Mouse (Mus musculus) hindbrain, embryonic 15.5 days (tissue): ENCODE measurements around the gene Pi16. TPM values are rescaled to one million over a fixed set of nuclear protein-coding genes. Genes with fewer than 3 reads are reported as not detected.
A peak's percentile ranks its signal among the peaks of the same experiment; 100 is the strongest.

Source experiments
- ATAC-seq: fragments of 200-750 bp; cut with Nextera tagmentation; 2 replicates; pipeline ENCODE4 v1.8.0; 2017; ENCODE audit warnings: low read depth, moderate number of reproducible peaks, moderate TSS enrichment; ENCODE audit not compliant: low FRiP score
- H3K27ac ChIP-seq: fragments of 300-500 bp; sonication (generic); replicated peaks from 2 replicates; pipeline ENCODE4 v1.5.1; 2015; ENCODE audit warnings: mild to moderate bottlenecking, inconsistent platforms
- H3K27me3 ChIP-seq: fragments of 300-500 bp; sonication (generic); 2 replicates; pipeline ENCODE4 v1.6.1; 2015; ENCODE audit warnings: control low read depth, inconsistent platforms
- H3K36me3 ChIP-seq: fragments of 300-500 bp; sonication (generic); 2 replicates; pipeline ENCODE4 v1.6.1; 2015; ENCODE audit warnings: control low read depth, inconsistent platforms
- H3K4me1 ChIP-seq: fragments of 300-500 bp; sonication (generic); replicated peaks from 2 replicates; pipeline ENCODE4 v1.6.1; 2015; ENCODE audit warnings: control low read depth, inconsistent platforms
- H3K4me2 ChIP-seq: fragments of 300-500 bp; sonication (generic); 2 replicates; pipeline ENCODE4 v1.6.1; 2015; ENCODE audit warnings: moderate library complexity, mild to moderate bottlenecking, inconsistent platforms
- H3K4me3 ChIP-seq: fragments of 300-500 bp; sonication (generic); 2 replicates; pipeline ENCODE4 v1.5.1; 2015; ENCODE audit warnings: mild to moderate bottlenecking, inconsistent platforms
- H3K9ac ChIP-seq: fragments of 300-500 bp; sonication (generic); 2 replicates; pipeline ENCODE4 v1.6.1; 2015; ENCODE audit warnings: inconsistent platforms
- H3K9me3 ChIP-seq: fragments of 300-500 bp; sonication (generic); 2 replicates; pipeline ENCODE4 v1.6.1; 2016; ENCODE audit warnings: control low read depth, inconsistent platforms
- WGBS: fragments of 180-500 bp; shearing (Covaris S2); methylation state at CpG from one replicate; pipeline ENCODE4 v1.1.7; 2015; 5-methylcytosine and 5-hydroxymethylcytosine counted together
- polyA plus RNA-seq: library from polyadenylated mRNA; unstranded; fragments of >200 nt; fragmentation: Nextera tagmentation; extraction: Ambion mirVana; gene quantifications from 2 replicates; pipeline ENCODE4 v1.2.1, GENCODE M21; 2015

The Pi16 gene
- polyA plus RNA-seq, 1 experiment from 2014 or later: 2.1 TPM

DNA sequence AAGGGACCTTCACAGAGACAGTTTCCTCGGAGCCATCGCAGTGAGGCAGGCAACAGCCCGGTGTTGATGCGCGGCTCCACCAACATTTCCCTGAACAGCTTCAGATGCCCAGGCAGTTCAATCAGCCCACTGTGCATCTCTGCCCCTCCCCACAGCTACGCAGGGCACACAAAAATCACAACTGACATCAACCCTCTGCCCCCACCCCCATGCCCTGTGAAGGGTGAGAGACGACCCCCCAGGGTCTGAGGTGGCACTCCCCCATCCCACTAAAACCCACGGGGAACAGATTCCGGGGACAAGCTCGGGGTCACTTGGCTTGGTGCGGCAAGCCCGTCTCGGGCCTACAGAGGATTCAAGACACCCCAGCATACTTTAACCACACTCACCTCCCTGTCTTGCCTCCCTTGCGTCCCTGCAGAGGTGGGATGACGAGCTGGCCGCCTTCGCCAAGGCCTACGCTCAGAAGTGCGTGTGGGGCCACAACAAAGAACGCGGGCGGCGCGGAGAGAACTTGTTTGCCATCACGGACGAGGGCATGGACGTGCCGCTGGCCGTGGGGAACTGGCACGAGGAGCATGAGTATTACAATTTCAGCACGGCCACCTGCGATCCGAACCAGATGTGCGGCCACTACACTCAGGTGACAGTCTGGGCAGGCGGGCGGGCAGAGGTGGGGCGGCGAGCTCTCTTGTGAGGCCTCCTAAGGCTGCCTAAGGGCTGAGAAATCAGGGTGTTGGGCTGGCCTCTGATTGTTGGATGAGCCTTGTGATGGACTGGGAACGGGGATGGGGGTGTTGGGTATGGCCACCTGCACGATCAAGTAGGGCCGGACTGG is 4.5 kb downstream of the Pi16 start:
- Histone ChIP-seq H3K9ac (no peak overlapping the region), H3K4me3 (no peak overlapping the region), H3K9me3 (no peaks in the 10 kb centered on the region), H3K4me2 (peak overlapping the region; percentile 24; the same call in 1 of the 2 replicates), H3K4me1 (peaks cover 23% of the 10 kb centered on the region), H3K36me3 (no peaks in the 10 kb centered on the region), H3K27ac (no peak overlapping the region), H3K27me3 (peaks cover 27% of the 10 kb centered on the region)
- no peak for ATAC-seq
- WGBS: 26% methylated on average over 41 of the region's 41 CpGs

DNA sequence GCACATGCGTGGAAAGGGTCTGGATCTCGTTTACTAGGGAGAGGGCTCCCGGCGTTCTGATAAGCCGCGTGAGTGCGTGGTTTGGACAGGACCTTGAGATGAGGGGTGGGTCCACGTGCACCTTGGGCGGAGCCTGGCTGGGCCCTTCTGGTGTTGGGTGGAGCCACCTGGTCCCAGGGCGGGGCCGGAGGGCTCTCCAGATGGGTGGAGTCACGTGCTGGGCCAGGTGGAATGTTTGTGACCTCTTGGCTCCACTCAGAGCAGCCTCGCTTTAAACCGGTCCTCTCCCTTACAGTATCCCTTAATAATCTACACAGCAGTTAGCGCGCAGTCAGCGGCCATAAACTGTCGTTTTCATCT is 5.1 kb downstream of the Pi16 start:
- Histone ChIP-seq H3K9ac (no peak overlapping the region), H3K4me3 (no peak overlapping the region), H3K27me3 (peaks cover 27% of the 10 kb centered on the region), H3K36me3 (no peaks in the 10 kb centered on the region), H3K4me2 (peak overlapping the region; percentile 24; the same call in 1 of the 2 replicates), H3K27ac (no peak overlapping the region), H3K9me3 (no peaks in the 10 kb centered on the region), H3K4me1 (peaks cover 29% of the 10 kb centered on the region)
- no peak for ATAC-seq
- WGBS: 31% methylated on average over 18 of the region's 18 CpGs

DNA sequence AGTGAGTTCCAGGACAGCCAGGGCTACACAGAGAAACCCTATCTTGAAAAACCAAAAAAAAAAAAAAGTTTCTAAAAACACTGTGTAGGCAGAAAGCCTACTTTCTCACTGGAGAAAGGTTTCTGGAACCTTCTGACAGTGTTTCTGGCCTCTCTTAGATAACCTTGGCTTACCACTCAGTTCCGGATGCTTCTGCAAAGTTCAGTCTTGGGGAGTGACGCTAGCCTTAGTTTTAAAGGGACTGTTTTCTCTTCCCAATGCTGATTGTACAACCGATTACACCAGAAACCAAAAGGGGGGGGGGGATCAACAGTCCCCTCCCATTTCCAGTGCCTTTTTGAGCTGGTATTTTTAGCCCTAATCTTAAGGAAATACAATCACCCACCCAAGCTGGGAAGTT is 6.1 kb downstream of the Pi16 start:
- H3K4me3 ChIP-seq: no peak overlapping the region
- no peak overlapping the region for H3K27ac ChIP-seq
- peaks cover 30% of the 10 kb centered on the region for H3K4me1 ChIP-seq
- ATAC-seq: no peak
- H3K36me3 ChIP-seq: no peaks in the 10 kb centered on the region
- no peak overlapping the region for H3K9ac ChIP-seq
- no peaks in the 10 kb centered on the region for H3K9me3 ChIP-seq
- peaks cover 27% of the 10 kb centered on the region for H3K27me3 ChIP-seq
- WGBS: 98% methylated on average over 3 of the region's 3 CpGs
- H3K4me2 ChIP-seq: no peak overlapping the region

DNA sequence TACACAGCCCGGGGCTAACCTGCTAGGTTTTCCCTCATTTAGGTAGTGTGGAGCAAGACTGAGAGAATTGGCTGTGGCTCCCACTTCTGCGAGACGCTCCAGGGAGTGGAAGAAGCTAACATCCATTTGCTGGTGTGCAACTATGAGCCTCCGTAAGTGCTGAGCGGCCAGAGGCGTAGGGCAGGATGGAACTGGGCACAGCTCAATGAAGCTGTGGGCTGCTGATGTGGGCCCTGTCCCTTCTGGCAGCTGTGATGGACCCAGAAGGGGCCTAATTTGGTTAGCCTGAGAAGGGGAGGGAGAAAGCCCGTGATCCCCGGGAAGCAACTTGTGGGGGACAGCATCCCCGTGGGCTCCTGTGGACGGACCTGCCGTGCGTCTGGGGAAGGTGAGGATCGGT is 8.4 kb downstream of the Pi16 start:
- Histone ChIP-seq H3K27ac (peak overlapping the region; percentile 68; the same call in 1 of the 2 replicates), H3K4me2 (peak overlapping the region; percentile 54), H3K4me1 (peaks cover 27% of the 10 kb centered on the region), H3K36me3 (no peaks in the 10 kb centered on the region), H3K9ac (no peak overlapping the region), H3K9me3 (no peaks in the 10 kb centered on the region), H3K4me3 (no peak overlapping the region), H3K27me3 (peaks cover 22% of the 10 kb centered on the region)
- WGBS: 37% methylated on average over 13 of the region's 13 CpGs
- no peak for ATAC-seq

DNA sequence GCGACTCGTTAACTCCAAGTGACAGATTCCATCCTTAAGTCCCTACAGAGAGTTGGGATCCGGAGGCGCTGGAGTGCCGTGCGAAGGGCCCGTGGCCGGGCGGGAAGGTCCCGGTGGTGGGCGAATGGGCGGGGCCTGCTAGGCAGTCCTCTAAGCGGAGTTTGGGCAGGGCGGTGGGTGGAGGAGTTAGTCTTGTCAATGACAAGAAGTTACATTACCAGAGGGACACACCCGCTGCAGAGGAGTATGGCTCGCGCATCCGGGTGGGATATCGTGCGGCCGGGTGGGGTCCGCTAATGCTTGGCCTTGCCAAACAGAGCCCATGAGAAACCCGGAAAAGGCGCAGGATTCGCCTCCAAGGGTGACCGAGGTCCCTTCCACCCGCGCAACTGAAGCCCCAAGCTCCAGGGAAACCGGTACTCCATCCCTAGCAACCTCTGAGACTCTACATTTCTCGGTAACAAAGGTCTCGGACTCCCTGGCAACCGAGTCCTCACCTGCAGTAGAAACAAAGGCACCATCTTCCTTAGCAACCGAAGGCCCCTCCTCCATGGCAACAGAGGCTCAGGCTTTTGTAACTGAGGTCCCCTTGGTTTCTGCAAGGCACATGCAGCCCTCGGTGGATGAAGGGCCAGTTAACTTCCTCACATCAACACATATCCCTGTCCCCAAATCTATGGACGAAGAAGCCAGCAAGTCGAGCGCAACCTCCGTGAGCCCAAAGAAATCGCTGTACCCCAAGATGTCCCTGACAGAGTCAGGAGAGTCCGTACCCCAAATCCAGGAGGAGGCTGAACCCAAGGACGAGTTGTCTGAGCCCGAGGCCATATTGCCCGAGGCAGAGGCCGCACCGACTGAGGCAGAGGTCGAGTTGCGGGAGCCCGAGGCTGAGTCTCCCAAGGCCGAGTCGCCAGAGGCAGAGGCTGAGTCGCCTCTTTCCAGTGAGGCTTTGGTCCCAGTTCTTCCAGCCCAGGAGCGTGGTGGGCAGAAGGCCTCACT is 9.3 kb downstream of the Pi16 start:
- H3K27me3 ChIP-seq: peaks cover 12% of the 10 kb centered on the region
- ATAC-seq: peak; percentile 55
- H3K9me3 ChIP-seq: no peaks in the 10 kb centered on the region
- peaks cover 7% of the 10 kb centered on the region for H3K36me3 ChIP-seq
- peak overlapping the region; percentile 15; the same call in 1 of the 2 replicates for H3K9ac ChIP-seq
- H3K4me1 ChIP-seq: peaks cover 27% of the 10 kb centered on the region
- H3K4me2 ChIP-seq: peak overlapping the region; percentile 54
- WGBS: 7% methylated on average over 52 of the region's 52 CpGs
- H3K4me3 ChIP-seq: peak overlapping the region; percentile 15
- H3K27ac ChIP-seq: peak overlapping the region; percentile 68

DNA sequence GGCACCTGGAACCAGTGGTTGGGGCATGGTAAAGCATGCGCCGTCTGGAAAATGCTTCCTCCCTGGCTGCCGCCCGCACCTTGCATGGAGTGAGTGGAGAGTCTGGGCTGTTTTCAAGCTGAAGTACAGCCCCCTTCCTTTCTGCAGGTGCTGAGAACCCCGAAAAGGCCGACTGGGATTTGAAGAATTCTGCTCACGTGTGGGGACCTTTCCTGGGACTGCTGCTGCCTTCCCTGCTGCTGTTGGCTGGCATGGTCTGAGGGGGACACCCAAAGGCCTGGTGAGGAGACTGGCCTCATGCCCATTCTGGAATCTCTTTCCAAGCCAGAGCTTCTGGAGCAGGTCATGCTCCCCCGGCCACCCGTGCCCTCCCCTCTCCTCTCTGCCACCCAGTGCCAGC is 10.2 kb downstream of the Pi16 start:
- Histone ChIP-seq H3K27ac (peak overlapping the region; percentile 68), H3K4me2 (no peak overlapping the region), H3K27me3 (peaks cover 4% of the 10 kb centered on the region; the same call in 1 of the 2 replicates), H3K9me3 (no peaks in the 10 kb centered on the region), H3K4me1 (peaks cover 24% of the 10 kb centered on the region), H3K4me3 (no peak overlapping the region), H3K9ac (no peak overlapping the region), H3K36me3 (peaks cover 16% of the 10 kb centered on the region)
- WGBS: 82% methylated on average over 9 of the region's 9 CpGs
- no peak for ATAC-seq

DNA sequence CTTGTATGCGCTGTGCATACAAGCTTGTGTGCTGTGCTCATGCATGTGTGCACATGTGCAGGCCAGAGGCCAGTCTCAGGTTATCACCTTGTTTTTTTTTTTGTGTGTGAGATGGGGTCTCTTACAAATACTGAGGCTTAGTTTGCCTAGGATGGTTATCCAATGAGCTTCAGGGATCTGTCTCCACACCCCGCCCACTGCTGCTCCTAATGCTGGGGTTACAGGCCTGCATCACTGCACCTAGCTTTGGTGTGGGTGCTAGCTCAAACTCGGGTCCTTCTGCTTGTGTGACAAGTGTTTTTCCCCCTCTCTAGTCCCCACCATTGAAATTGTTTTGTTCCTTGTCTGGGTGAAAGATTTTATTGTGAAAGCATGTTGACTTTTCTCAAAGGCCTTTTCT is 12.7 kb downstream of the Pi16 start:
- Histone ChIP-seq H3K9me3 (no peaks in the 10 kb centered on the region), H3K36me3 (peaks cover 35% of the 10 kb centered on the region), H3K4me2 (no peak overlapping the region), H3K9ac (no peak overlapping the region), H3K4me3 (no peak overlapping the region), H3K27me3 (no peaks in the 10 kb centered on the region), H3K27ac (peak overlapping the region; percentile 62; the same call in 1 of the 2 replicates), H3K4me1 (peaks cover 21% of the 10 kb centered on the region)
- ATAC-seq: no peak
- 82% methylated on average over 3 of the region's 3 CpGs for WGBS

DNA sequence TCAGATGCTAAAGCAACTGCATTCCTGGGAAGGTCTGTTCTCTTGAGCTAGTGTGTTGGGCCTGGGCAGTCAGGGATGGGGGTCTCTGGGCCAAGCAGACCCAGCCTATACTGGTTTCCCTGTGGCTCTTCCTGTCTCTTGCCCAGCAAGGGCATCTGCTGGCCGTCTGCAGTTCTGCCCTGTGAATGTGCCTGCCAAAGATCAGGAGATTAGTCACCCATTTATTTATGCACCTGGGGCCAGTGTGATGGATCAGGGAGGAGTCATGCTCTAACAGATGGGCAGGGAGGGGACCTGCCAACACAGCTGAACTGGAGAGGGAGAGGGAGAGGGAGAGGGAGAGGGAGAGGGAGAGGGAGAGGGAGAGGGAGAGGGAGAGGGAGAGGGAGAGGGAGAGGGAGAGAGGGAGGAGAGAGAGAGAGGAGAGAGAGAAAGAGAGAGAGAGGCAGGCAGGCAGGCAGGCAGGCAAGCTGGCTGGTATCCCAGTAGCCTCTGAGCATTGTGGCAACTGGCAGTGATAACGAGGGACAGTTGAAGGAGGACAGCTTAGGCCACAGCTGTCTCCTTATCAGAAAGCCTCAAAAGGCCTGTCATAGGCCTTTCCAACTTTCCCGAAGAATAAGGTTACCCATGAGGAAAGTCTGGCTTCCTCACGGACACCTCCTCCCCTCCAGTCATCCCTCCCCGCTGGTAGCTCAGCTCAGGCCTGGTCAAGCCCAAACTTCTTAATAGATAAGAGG is 13.4 kb downstream of the Pi16 start:
- H3K4me3 ChIP-seq: no peak overlapping the region
- H3K36me3 ChIP-seq: peaks cover 41% of the 10 kb centered on the region
- peak; percentile 39; the same call in 1 of the 2 replicates for ATAC-seq
- no peak overlapping the region for H3K9ac ChIP-seq
- no peaks in the 10 kb centered on the region for H3K27me3 ChIP-seq
- 29% methylated on average over 5 of the region's 5 CpGs for WGBS
- no peaks in the 10 kb centered on the region for H3K9me3 ChIP-seq
- peak overlapping the region; percentile 62 for H3K27ac ChIP-seq
- H3K4me1 ChIP-seq: peaks cover 18% of the 10 kb centered on the region
- no peak overlapping the region for H3K4me2 ChIP-seq

DNA sequence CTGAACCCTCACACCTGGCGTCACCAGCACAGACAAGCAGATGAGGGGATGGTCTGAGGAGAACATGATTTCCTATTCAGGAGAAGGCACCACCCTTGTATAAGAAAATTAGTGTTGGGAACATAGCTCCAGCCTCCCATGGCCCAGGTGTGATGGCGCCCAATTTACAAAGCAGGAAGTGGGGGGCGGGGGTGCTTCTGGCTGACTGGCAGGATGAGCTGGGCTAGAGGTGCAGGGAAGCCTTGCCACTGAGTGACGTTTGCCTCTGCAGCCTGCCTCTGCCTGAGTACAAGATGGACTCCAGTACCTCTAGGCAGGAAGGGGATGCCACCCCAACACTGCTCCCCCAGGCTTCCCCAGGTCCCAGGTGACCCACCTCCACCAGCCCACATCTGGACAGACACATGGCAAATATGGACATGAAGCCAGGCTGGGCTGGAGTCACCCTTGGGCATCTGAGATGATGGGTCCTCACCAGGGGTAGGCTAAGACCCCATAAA is 14.8 kb downstream of the Pi16 start:
- peaks cover 4% of the 10 kb centered on the region for H3K4me1 ChIP-seq
- H3K27me3 ChIP-seq: no peaks in the 10 kb centered on the region
- H3K4me3 ChIP-seq: no peak overlapping the region
- H3K9me3 ChIP-seq: no peaks in the 10 kb centered on the region
- no peak overlapping the region for H3K9ac ChIP-seq
- H3K27ac ChIP-seq: no peak overlapping the region
- ATAC-seq: no peak
- H3K4me2 ChIP-seq: no peak overlapping the region
- peaks cover 54% of the 10 kb centered on the region for H3K36me3 ChIP-seq
- 98% methylated on average over 4 of the region's 4 CpGs for WGBS

DNA sequence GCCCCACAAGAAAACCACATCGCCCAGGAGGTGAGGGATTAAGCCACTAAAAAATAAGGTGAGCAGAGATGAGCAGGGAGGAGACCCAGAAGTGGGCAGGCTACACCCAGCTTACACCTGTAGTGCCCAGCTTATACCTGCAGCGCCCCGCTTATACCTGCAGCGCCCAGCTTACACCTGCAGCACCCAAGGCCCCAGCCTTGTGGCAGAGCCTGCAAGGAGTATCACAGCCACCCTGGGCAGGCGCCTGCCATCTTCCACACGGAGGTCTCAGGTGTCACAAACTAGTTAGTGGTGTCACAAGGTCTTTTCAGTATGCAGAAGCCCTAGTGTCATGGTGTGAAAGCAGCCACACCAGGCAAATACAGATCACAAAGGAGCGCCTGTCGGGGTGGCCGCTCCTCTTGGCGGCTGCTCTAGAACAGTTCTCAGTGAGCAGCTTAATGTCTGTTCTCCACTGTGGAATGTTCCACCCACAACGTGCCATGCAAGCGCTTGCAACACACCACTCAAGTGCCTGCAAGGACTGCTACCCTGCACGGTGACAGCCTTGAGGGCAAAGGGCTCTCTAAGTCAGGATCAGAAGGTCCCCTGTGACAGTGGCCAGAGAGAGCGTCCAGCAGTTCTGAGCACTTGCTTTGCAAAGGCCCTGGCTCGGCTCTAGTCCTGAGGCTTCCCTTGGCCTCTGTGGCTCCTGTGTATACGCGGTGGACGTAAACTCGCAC is 18.9 kb downstream of the Pi16 start:
- H3K9ac ChIP-seq: no peak overlapping the region
- no peak overlapping the region for H3K4me3 ChIP-seq
- H3K27ac ChIP-seq: no peak overlapping the region
- peaks cover 27% of the 10 kb centered on the region for H3K4me1 ChIP-seq
- peaks cover 73% of the 10 kb centered on the region for H3K36me3 ChIP-seq
- H3K9me3 ChIP-seq: no peaks in the 10 kb centered on the region
- ATAC-seq: no peak
- WGBS: 95% methylated on average over 19 of the region's 19 CpGs
- no peaks in the 10 kb centered on the region for H3K27me3 ChIP-seq
- no peak overlapping the region for H3K4me2 ChIP-seq
